Mouse (Mus musculus): ENCODE data around the gene Ccl5.
"Not testable (repeated sequence)": the region's sequence is repeated elsewhere in the genome, so short reads cannot be mapped to it uniquely, and the experiment has no call there.

The Ccl5 gene

GRCm38 (mm10) chr11:83530360-83530759 is at the start of gene Ccl5:
Gene Ccl5, minus strand, starts transcription at chr11:83530518.
- DNase-seq (ENCODE audit: low read depth, low spot score): no peak

- DNase-seq (ENCODE audit: low read depth, low spot score): no peak
Measured at GRCm38 (mm10) chr11:83578999-83579398, 48.7 kb upstream of the Ccl5 start.

GRCm38 (mm10) chr11:83578186-83578760 is 48.0 kb upstream of the Ccl5 start, which contains the start of gene Ccl9:
Gene Ccl9, minus strand, starts transcription at chr11:83578636.
- no peak for DNase-seq (ENCODE audit: low read depth, low spot score)

DNA sequence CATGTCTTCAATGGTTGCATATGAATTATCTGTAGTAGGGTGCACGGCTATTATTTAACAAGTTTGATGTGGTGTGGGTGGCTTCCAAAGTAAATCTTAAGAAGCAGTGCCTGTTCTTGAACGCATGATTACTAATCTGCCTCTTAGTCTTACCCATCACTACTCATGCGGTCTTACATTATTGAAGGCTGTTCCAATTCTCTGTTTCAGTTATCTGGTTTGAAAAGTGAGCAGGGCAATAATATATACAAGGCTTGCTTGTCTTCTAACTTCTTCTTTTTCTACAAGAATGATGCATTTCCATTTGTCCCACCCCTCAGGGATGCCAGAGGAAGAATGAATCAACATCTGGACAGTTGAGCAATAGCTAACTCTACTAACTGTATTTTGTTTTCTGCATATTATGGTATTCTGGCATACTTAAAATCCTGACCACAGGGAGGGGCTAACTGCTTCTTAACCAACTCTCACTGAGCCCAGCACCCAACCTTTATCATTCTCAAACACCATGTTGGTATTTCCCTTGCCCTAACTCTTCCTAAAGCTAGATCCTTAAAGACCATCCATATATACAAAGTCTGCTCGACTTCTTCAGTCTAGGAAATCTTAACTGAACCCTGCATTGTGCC is 46.7 kb upstream of the Ccl5 start:
- DNase-seq (ENCODE audit: low read depth, low spot score): no peak

- no peak for DNase-seq (ENCODE audit: low read depth, low spot score)
Measured at GRCm38 (mm10) chr11:83572834-83573233, 42.5 kb upstream of the Ccl5 start.

DNA sequence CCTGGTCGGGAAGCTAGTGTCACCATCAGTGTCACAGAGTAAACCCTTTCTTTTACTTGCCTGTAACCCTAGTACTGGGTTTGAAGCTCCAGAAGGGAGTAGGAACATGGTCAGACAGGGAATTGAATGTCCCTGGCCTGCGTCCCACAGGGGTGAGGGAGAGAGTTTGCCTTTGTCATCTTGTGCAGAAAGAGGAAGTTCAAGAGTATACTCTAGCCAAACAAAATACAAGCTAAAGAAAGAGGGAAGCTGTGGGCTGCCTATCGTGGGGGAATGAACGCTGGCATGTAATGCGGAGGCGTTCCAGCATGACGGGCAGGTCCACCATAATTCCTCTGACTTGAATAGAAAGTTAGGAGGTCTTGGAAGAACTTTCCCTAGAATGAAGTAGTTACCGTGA is 41.9 kb upstream of the Ccl5 start:
- DNase-seq (ENCODE audit: low read depth, low spot score): no peak

GRCm38 (mm10) chr11:83570189-83570588 is 39.9 kb upstream of the Ccl5 start:
- DNase-seq (ENCODE audit: low read depth, low spot score): no peak

GRCm38 (mm10) chr11:83569249-83569648 is 38.9 kb upstream of the Ccl5 start:
- DNase-seq (ENCODE audit: low read depth, low spot score): no peak

DNA sequence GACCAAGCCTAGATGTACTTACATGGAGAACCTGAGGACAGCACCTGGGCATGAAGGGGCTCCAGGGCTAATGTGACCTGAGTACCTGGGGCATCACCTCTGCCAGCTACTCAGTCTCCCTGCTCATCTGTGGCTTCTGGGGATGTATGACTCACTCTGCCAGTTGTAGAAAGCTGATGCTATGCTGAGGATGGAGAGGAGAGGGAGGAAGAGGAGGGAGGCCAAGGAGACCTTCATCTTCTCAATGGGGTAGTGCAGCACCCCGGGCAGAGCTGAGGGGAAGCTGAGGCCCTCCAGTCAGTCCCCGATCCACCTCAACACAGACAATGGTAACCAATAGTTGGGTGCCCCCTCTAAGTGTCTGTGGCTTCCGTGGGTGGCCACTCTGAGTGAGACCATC is 38.5 kb upstream of the Ccl5 start:
- no peak for DNase-seq (ENCODE audit: low read depth, low spot score)

GRCm38 (mm10) chr11:83568061-83568460 is 37.7 kb upstream of the Ccl5 start:
- no peak for DNase-seq (ENCODE audit: low read depth, low spot score)

- no peak for DNase-seq (ENCODE audit: low read depth, low spot score)
Measured at GRCm38 (mm10) chr11:83567311-83567710, 37.0 kb upstream of the Ccl5 start.

DNA sequence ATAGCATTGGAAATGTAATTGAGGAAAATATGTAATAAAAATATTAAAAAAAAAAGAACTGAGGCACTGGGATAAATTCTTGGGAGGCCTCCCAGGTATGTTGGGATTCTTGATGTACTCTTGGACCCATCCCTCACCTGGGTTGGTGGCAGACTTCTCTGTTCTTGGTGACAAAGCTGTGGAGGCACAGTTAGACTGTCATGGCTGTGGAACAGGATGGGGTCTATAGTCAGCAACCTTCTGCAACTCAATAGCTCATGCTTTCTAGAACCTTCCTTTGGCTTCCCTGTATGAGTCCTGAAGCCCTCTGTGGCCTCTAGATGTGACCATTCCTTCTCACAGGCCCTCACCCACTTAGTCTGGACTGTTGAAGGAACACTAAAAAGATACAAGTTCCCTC is 36.3 kb upstream of the Ccl5 start:
- DNase-seq (ENCODE audit: low read depth, low spot score): no peak

DNA sequence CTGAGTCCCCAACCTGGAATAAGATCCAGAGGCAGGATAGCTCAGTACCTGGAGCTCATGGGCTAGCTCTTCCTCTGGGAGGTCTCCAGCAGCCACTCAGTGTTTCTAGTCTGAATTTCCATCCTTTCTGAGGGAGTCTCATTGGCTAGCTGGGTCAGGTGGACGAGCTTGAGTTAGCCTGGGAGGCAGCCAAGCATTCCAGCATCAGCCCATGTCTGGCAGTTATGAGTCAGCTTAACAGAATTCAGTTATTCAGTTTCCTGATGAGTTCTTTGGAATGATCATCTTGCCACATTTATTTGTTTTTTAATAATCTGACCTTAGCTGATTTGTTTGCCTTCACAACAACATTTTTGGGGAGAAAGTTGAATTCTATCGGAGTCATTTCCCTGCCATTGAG is 33.4 kb upstream of the Ccl5 start:
- no peak for DNase-seq (ENCODE audit: low read depth, low spot score)

DNA sequence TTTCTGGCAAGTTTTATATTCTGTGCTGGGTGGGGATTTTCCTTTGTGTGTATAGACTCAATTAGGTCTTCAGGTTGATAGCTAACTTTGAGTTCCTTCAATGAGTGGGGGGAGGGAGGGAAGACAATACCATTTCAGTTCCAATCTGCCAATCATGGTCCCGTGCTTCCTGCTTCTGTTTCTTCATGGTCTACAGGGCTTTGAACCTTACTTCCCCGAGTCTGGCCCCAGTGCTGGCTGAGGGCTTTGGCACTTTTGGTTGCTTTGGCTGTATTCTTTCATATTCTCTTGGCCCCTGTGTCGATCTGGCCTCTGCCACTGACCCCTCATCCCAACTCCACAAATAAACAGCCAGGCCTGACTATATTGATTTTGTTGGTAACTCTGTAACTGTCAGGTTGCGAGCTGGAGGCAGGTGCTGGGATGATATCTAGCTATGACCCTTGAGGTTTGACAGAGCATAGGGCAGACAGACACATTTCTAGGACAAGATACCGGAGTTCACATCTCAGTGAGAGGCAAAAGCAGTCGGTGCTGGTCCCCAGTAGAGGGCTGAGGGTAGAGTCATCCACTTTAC is 32.1 kb upstream of the Ccl5 start:
- DNase-seq (ENCODE audit: low read depth, low spot score): no peak

DNA sequence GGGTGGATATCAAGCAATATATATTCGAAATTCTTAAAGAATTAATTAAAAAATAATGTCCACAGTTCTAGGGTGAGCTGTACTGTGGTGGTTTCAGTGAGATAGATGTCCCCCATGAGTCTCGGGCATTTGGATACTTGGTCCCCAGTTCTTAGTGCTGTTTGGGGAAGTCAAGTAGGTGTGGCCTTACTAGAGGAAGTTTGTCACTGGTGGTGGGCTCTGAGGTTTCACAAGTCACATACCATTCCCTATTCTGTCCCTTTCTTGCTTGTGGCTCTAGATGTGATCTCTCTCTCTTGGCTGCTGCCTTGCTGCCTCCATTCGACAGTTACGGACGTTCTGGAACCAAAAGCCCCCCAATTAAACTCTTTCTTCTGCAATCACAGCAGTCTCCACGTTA is 30.1 kb upstream of the Ccl5 start:
- DNase-seq (ENCODE audit: low read depth, low spot score): no peak

- DNase-seq (ENCODE audit: low read depth, low spot score): no peak
Measured at GRCm38 (mm10) chr11:83557074-83557473, 26.8 kb upstream of the Ccl5 start.

GRCm38 (mm10) chr11:83556085-83556781 is 25.9 kb upstream of the Ccl5 start:
- DNase-seq (ENCODE audit: low read depth, low spot score): peak; percentile 49

DNA sequence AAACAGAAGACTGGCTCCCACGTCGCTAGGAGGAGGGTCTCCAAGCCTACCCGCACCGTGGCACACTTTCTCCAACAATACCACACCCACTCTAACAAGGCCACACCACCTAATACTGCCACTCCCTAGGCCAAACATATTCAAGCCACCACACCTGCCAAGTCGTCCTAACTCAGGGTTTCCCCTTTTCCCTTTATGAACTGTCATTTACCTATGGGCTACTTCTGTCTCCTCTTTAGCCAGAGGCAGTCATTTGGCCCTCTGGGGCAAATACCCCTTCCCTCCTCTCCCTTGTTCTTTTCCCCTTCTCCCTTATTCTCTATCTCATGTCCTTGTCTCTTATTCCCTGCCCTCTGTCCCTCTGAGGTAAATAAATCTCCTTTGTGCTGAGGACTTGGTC is 21.4 kb upstream of the Ccl5 start:
- no peak for DNase-seq (ENCODE audit: low read depth, low spot score)

- not testable (repeated sequence) for DNase-seq (ENCODE audit: low read depth, low spot score)
Measured at GRCm38 (mm10) chr11:83551037-83551436, 20.7 kb upstream of the Ccl5 start.

GRCm38 (mm10) chr11:83550186-83550632 is 19.9 kb upstream of the Ccl5 start:
- DNase-seq (ENCODE audit: low read depth, low spot score): no peak

DNA sequence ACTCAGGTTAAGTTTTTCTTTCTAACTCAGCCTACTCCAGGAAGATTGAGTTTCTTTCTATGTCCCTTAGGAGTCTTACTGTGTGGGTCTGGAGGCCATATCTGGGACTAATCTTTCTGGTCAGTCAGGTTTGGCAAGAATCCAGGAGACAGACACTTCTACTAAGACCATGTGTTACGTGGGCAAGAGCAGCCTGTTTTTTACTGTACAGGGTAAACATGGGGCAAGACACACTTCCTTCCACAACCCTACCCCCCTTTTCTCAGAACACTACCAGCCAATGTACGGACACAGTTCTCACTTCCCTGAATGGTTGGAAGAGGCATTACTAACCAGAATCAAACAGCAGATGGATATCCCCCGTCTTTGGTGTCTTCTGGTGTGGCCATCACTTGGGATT is 13.9 kb upstream of the Ccl5 start:
- no peak for DNase-seq (ENCODE audit: low read depth, low spot score)

- no peak for DNase-seq (ENCODE audit: low read depth, low spot score)
Measured at GRCm38 (mm10) chr11:83541415-83541814, 11.1 kb upstream of the Ccl5 start.

DNA sequence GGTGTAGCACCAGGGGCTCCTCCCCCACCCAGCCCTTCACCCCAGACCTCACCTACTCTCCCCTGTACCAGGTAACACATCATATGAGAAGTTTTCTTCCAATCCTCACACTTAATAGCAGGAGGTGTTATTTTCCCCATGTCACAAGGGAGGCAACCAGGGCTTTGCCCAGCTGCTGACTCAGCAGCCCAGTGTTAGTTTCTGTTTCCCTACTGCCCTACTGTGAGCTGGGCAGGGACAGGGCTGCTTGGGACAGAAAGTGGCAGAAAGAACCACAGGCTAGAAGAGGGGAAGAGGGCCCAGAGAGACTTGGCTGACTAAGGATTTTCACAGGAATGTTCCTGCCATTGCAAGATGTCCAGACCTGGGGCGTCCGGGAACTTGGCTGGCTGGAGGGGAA is 10.6 kb upstream of the Ccl5 start:
- no peak for DNase-seq (ENCODE audit: low read depth, low spot score)

Data from brain, embryonic 18.5 days (tissue).